Mouse (Mus musculus) CD4-positive, CD25-positive, alpha-beta regulatory T cell, adult 4 months (primary cell): ENCODE results near the gene Sidt1. TPM values are rescaled to one million over a fixed set of nuclear protein-coding genes. Genes with fewer than 3 reads are reported as not detected.

ENCODE experiments used
- polyA plus RNA-seq, 2 experiments: library from polyadenylated mRNA; unstranded; fragments of 100-300 nt; shearing (Covaris generic); gene quantifications; one replicate each; pipeline ENCODE4 v1.2.1; 2017

The Sidt1 gene
- polyA plus RNA-seq, 2 experiments from 2014 or later: 34.7 to 38.8 TPM

Other genes with a start within 250 kb of the Sidt1 start
- gene Atp6v1a, start 193.5 kb downstream of the Sidt1 start, polyA plus RNA-seq: 10 to 100 TPM; 33.4 to 41.1 TPM
- 10 to 100 TPM; 22.0 to 22.1 TPM for gene Naa50, start 193.4 kb downstream of the Sidt1 start, polyA plus RNA-seq
- 1 to 10 TPM; 3.9 to 5.2 TPM for gene Usf3, start 159.9 kb downstream of the Sidt1 start, polyA plus RNA-seq
- 10 to 100 TPM; 31.2 to 37.0 TPM for gene Spice1, start 13.9 kb upstream of the Sidt1 start, polyA plus RNA-seq
- gene Cfap44, start 61.6 kb upstream of the Sidt1 start, polyA plus RNA-seq: not detected
- under 1 TPM in 1 of 2 experiments, not detected in 1; 0.79 TPM for gene Boc, start 225.7 kb upstream of the Sidt1 start, polyA plus RNA-seq